Mouse (Mus musculus) MEL (cell line): ENCODE data around the gene Ppfia2. TPM values are rescaled to one million over a fixed set of nuclear protein-coding genes. Genes with fewer than 3 reads are reported as not detected.

Source experiments
- DNase-seq: peaks from one replicate; pipeline ENCODE4 v3.0.0; 2011; ENCODE audit warnings: low read depth, low spot score
- H3K27ac ChIP-seq: 2 replicates; pipeline ENCODE4 v1.5.1; 2012; ENCODE audit warnings: low read depth, mild to moderate bottlenecking, control low read depth, low read length, moderate library complexity; ENCODE audit not compliant: control insufficient read depth
- H3K27me3 ChIP-seq, 2 experiments: fragments of 150-350 bp in 1 of 2; sonication (generic) in 1 of 2; 2 replicates each; pipeline ENCODE4 v1.6.1; 2012; ENCODE audit warnings: low read length in 2 of 2, mild to moderate bottlenecking in 2 of 2, improper control_type of control experiment in 1 of 2, moderate library complexity in 1 of 2; ENCODE audit not compliant: insufficient read depth in 2 of 2, control insufficient read depth in 1 of 2
- H3K36me3 ChIP-seq, 2 experiments: 2 replicates each; pipeline ENCODE4 v1.6.1; 2012 to 2014; ENCODE audit warnings: low read length in 2 of 2, improper control_type of control experiment in 1 of 2, inconsistent platforms in 1 of 2, mild to moderate bottlenecking in 1 of 2; ENCODE audit not compliant: insufficient read depth in 2 of 2, control insufficient read depth in 1 of 2
- H3K4me1 ChIP-seq, 2 experiments: fragments of 150-350 bp in 1 of 2; sonication (generic) in 1 of 2; 2 replicates each; pipeline ENCODE4 v1.6.1; 2012; ENCODE audit warnings: low read length in 2 of 2, improper control_type of control experiment in 1 of 2, mild to moderate bottlenecking in 1 of 2; ENCODE audit not compliant: insufficient read depth in 2 of 2, control insufficient read depth in 1 of 2
- H3K4me3 ChIP-seq, 2 experiments: fragments of 150-350 bp in 1 of 2; sonication (generic) in 1 of 2; 2 replicates each; pipeline ENCODE4 v1.5.1; 2012; ENCODE audit warnings: low read depth in 2 of 2, low read length in 2 of 2, mild to moderate bottlenecking in 2 of 2, moderate library complexity in 2 of 2, control low read depth in 1 of 2, improper control_type of control experiment in 1 of 2; ENCODE audit not compliant: control insufficient read depth in 1 of 2, insufficient read depth in 1 of 2
- H3K79me2 ChIP-seq: 2 replicates; pipeline ENCODE4 v1.6.1; 2012; ENCODE audit warnings: mild to moderate bottlenecking, low read length, moderate library complexity; ENCODE audit not compliant: control insufficient read depth, poor library complexity, insufficient read depth
- H3K9ac ChIP-seq: 2 replicates; pipeline ENCODE4 v1.6.1; 2012; ENCODE audit warnings: low read depth, mild to moderate bottlenecking, control low read depth, low read length, moderate library complexity; ENCODE audit not compliant: control insufficient read depth, poor library complexity, severe bottlenecking
- H3K9me3 ChIP-seq: fragments of 150-350 bp; sonication (generic); replicated peaks from 2 replicates; pipeline ENCODE4 v1.6.1; 2012; ENCODE audit warnings: mild to moderate bottlenecking, low read length, improper control_type of control experiment, moderate library complexity; ENCODE audit not compliant: insufficient read depth
- BHLHE40 ChIP-seq: IDR thresholded peaks from 2 replicates; pipeline ENCODE4 v1.6.1; 2012; ENCODE audit warnings: low read depth, mild to moderate bottlenecking, inconsistent platforms, low read length, improper control_type of control experiment, borderline replicate concordance
- CHD1 ChIP-seq: IDR thresholded peaks from 2 replicates; pipeline ENCODE4 v1.6.1; 2012; ENCODE audit warnings: low read depth, mild to moderate bottlenecking, inconsistent platforms, low read length, improper control_type of control experiment
- CHD2 ChIP-seq: IDR thresholded peaks from 2 replicates; pipeline ENCODE4 v1.6.1; 2011; ENCODE audit warnings: low read length, improper control_type of control experiment
- CTCF ChIP-seq, 3 experiments: IDR thresholded peaks in 2 of 3; conservative IDR thresholded peaks in 1 of 3; 2 replicates each; pipeline ENCODE4 v1.5.1; 2011 to 2012; ENCODE audit warnings: low read length in 3 of 3, low read depth in 2 of 3, mild to moderate bottlenecking in 2 of 3, improper control_type of control experiment in 1 of 3, inconsistent platforms in 1 of 3, mixed read lengths in 1 of 3, moderate library complexity in 1 of 3; ENCODE audit not compliant: control insufficient read depth in 1 of 3, insufficient read depth in 1 of 3, poor library complexity in 1 of 3, severe bottlenecking in 1 of 3
- E2F4 ChIP-seq: IDR thresholded peaks from 2 replicates; pipeline ENCODE4 v1.6.1; 2011; ENCODE audit warnings: low read depth, low read length, improper control_type of control experiment, borderline replicate concordance
- ELF1 ChIP-seq: IDR thresholded peaks from 2 replicates; pipeline ENCODE4 v1.6.1; 2014; ENCODE audit warnings: low read depth, mild to moderate bottlenecking, inconsistent platforms, low read length, improper control_type of control experiment, moderate library complexity
- EP300 ChIP-seq, 2 experiments: IDR thresholded peaks; 2 replicates each; pipeline ENCODE4 v1.6.1; 2011; ENCODE audit warnings: improper control_type of control experiment in 2 of 2, low read length in 2 of 2, low read depth in 1 of 2, mild to moderate bottlenecking in 1 of 2
- ETS1 ChIP-seq: IDR thresholded peaks from 2 replicates; pipeline ENCODE4 v1.6.1; 2012; ENCODE audit warnings: low read depth, mild to moderate bottlenecking, inconsistent platforms, low read length, improper control_type of control experiment, moderate library complexity
- GABPA ChIP-seq: IDR thresholded peaks from 2 replicates; pipeline ENCODE4 v1.6.1; 2012; ENCODE audit warnings: low read depth, mild to moderate bottlenecking, inconsistent platforms, low read length, improper control_type of control experiment, moderate library complexity
- GATA1 ChIP-seq: IDR thresholded peaks from 2 replicates; pipeline ENCODE4 v1.6.1; 2011; ENCODE audit warnings: low read depth, low read length, improper control_type of control experiment
- HCFC1 ChIP-seq: IDR thresholded peaks from 2 replicates; pipeline ENCODE4 v1.6.1; 2012; ENCODE audit warnings: low read depth, mild to moderate bottlenecking, inconsistent platforms, low read length, improper control_type of control experiment, moderate library complexity
- JUND ChIP-seq: IDR thresholded peaks from 2 replicates; pipeline ENCODE4 v1.6.1; 2011; ENCODE audit warnings: low read depth, mild to moderate bottlenecking, improper control_type of control experiment, low read length
- KAT2A ChIP-seq: conservative IDR thresholded peaks from 2 replicates; pipeline ENCODE4 v1.6.1; 2012; ENCODE audit warnings: low read depth, low read length, improper control_type of control experiment, inconsistent platforms
- MAFK ChIP-seq: IDR thresholded peaks from 2 replicates; pipeline ENCODE4 v1.6.1; 2011; ENCODE audit warnings: low read depth, mild to moderate bottlenecking, low read length, improper control_type of control experiment, borderline replicate concordance
- MAX ChIP-seq: IDR thresholded peaks from 2 replicates; pipeline ENCODE4 v1.6.1; 2011; ENCODE audit warnings: low read length, improper control_type of control experiment
- MAZ ChIP-seq: IDR thresholded peaks from 2 replicates; pipeline ENCODE4 v1.6.1; 2012; ENCODE audit warnings: low read depth, mild to moderate bottlenecking, inconsistent platforms, low read length, improper control_type of control experiment
- MXI1 ChIP-seq: IDR thresholded peaks from 2 replicates; pipeline ENCODE4 v1.6.1; 2011; ENCODE audit warnings: mild to moderate bottlenecking, low read depth, low read length, improper control_type of control experiment
- MYB ChIP-seq: IDR thresholded peaks from 2 replicates; pipeline ENCODE4 v1.6.1; 2011; ENCODE audit warnings: mild to moderate bottlenecking, low read depth, low read length, improper control_type of control experiment
- MYC ChIP-seq: IDR thresholded peaks from 2 replicates; pipeline ENCODE4 v1.6.1; 2011; ENCODE audit warnings: low read depth, mild to moderate bottlenecking, low read length, improper control_type of control experiment, moderate library complexity
- NELFE ChIP-seq: IDR thresholded peaks from 2 replicates; pipeline ENCODE4 v1.6.1; 2011; ENCODE audit warnings: low read depth, low read length, improper control_type of control experiment
- NRF1 ChIP-seq: IDR thresholded peaks from 2 replicates; pipeline ENCODE4 v1.6.1; 2014; ENCODE audit warnings: low read depth, mild to moderate bottlenecking, inconsistent platforms, low read length, improper control_type of control experiment, moderate library complexity; ENCODE audit not compliant: poor library complexity, insufficient read depth, severe bottlenecking
- POLR2A ChIP-seq, 2 experiments: IDR thresholded peaks; 2 replicates each; pipeline ENCODE4 v1.6.1; 2011 to 2012; ENCODE audit warnings: low read length in 2 of 2, mild to moderate bottlenecking in 2 of 2, control low read depth in 1 of 2, improper control_type of control experiment in 1 of 2, low read depth in 1 of 2, moderate library complexity in 1 of 2; ENCODE audit not compliant: control insufficient read depth in 1 of 2, insufficient read depth in 1 of 2, poor library complexity in 1 of 2
- POLR2AphosphoS2 ChIP-seq: IDR thresholded peaks from 2 replicates; pipeline ENCODE4 v1.6.1; 2011; ENCODE audit warnings: low read length, improper control_type of control experiment
- POLR2AphosphoS5 ChIP-seq: IDR thresholded peaks from 2 replicates; pipeline ENCODE4 v1.6.1; 2012; ENCODE audit warnings: low read depth, borderline replicate concordance, mild to moderate bottlenecking, inconsistent platforms, low read length, moderate library complexity, mixed read lengths
- RAD21 ChIP-seq: IDR thresholded peaks from 2 replicates; pipeline ENCODE4 v1.6.1; 2011; ENCODE audit warnings: mild to moderate bottlenecking, low read depth, low read length, improper control_type of control experiment
- RCOR1 ChIP-seq: IDR thresholded peaks from 2 replicates; pipeline ENCODE4 v1.6.1; 2012; ENCODE audit warnings: low read depth, mild to moderate bottlenecking, inconsistent platforms, low read length, improper control_type of control experiment
- SIN3A ChIP-seq: IDR thresholded peaks from 2 replicates; pipeline ENCODE4 v1.6.1; 2012; ENCODE audit warnings: low read length, improper control_type of control experiment, inconsistent platforms
- SMC3 ChIP-seq: IDR thresholded peaks from 2 replicates; pipeline ENCODE4 v1.6.1; 2011; ENCODE audit warnings: low read depth, low read length, improper control_type of control experiment
- TAL1 ChIP-seq: IDR thresholded peaks from 2 replicates; pipeline ENCODE4 v1.6.1; 2012; ENCODE audit warnings: mild to moderate bottlenecking, inconsistent platforms, low read length, moderate library complexity, mixed read lengths
- TBP ChIP-seq: IDR thresholded peaks from 2 replicates; pipeline ENCODE4 v1.8.0; 2011; ENCODE audit warnings: low read depth, low read length, improper control_type of control experiment
- TCF12 ChIP-seq: IDR thresholded peaks from 2 replicates; pipeline ENCODE4 v1.6.1; 2014; ENCODE audit warnings: low read depth, mild to moderate bottlenecking, inconsistent platforms, low read length, improper control_type of control experiment, moderate library complexity
- UBTF ChIP-seq: IDR thresholded peaks from 2 replicates; pipeline ENCODE4 v1.6.1; 2012; ENCODE audit warnings: low read depth, mild to moderate bottlenecking, inconsistent platforms, low read length, improper control_type of control experiment, moderate library complexity, borderline replicate concordance; ENCODE audit not compliant: insufficient read depth
- USF1 ChIP-seq: IDR thresholded peaks from 2 replicates; pipeline ENCODE4 v1.6.1; 2014; ENCODE audit warnings: low read depth, mild to moderate bottlenecking, inconsistent platforms, low read length, improper control_type of control experiment, moderate library complexity
- USF2 ChIP-seq, 2 experiments: IDR thresholded peaks; 2 replicates each; pipeline ENCODE4 v1.6.1; 2011 to 2012; ENCODE audit warnings: improper control_type of control experiment in 2 of 2, low read length in 2 of 2, borderline replicate concordance in 1 of 2, inconsistent platforms in 1 of 2, low read depth in 1 of 2, mild to moderate bottlenecking in 1 of 2; ENCODE audit not compliant: insufficient read depth in 1 of 2
- ZC3H11A ChIP-seq: IDR thresholded peaks from 2 replicates; pipeline ENCODE4 v1.6.1; 2012; ENCODE audit warnings: low read depth, mild to moderate bottlenecking, inconsistent platforms, low read length, improper control_type of control experiment
- ZKSCAN1 ChIP-seq: IDR thresholded peaks from 2 replicates; pipeline ENCODE4 v1.6.1; 2012; ENCODE audit warnings: low read depth, mild to moderate bottlenecking, inconsistent platforms, low read length, improper control_type of control experiment, moderate library complexity
- ZMIZ1 ChIP-seq: IDR thresholded peaks from 2 replicates; pipeline ENCODE4 v1.6.1; 2012; ENCODE audit warnings: low read depth, mild to moderate bottlenecking, inconsistent platforms, low read length, improper control_type of control experiment, moderate library complexity
- ZNF384 ChIP-seq: IDR thresholded peaks from 2 replicates; pipeline ENCODE4 v1.6.1; 2012; ENCODE audit warnings: low read depth, mild to moderate bottlenecking, inconsistent platforms, low read length, improper control_type of control experiment
- polyA plus RNA-seq, 2 experiments: library from polyadenylated mRNA; stranded (reverse) in 1 of 2; unstranded in 1 of 2; fragments of >175 nt in 1 of 2; fragments of >200 nt in 1 of 2; gene quantifications; 2 replicates each; pipeline versions ENCODE4 v1.2.1 to v1.2.4; 2012; ENCODE audit warnings: low replicate concordance in 2 of 2, low read depth in 1 of 2; ENCODE audit not compliant: insufficient read length in 2 of 2, insufficient read depth in 1 of 2, missing spikeins in 1 of 2
- total RNA-seq: library from RNA; depleted of rRNA; stranded (reverse); fragments of 300-350 nt; gene quantifications from 2 replicates; pipeline ENCODE4 v1.2.3, GENCODE M21; 2012

Ppfia2 gene
- total and polyA plus RNA-seq, 3 experiments: not detected

DNA sequence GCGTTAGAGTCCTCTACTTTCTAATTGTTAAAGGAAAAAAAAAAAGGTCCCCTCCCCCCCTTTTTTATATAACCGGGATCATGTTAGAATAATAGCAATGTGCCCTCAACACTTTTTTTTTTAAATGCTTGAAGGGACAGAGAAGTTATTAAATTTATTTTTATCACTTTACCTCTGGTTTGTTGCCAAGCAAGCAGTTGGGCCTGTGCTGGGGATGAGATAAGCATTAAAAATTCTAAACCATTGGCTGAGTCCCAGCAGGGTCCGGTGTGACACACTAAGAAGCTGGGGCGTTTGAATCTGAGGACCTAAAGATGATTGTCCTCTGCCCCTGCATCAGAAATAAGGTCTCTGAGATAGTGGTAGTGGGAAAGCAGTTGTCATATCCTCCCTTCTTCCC, 114.9 kb downstream of the Ppfia2 start:
- Histone ChIP-seq H3K79me2 (no peaks in the 10 kb centered on the region), H3K27me3 (no peaks in the 10 kb centered on the region), H3K36me3 (peaks cover 0 to 4% of the 10 kb centered on the region in 2 experiments; a peak in 2 of 4 replicates), H3K27ac (no peak overlapping the region), H3K9ac (no peak overlapping the region), H3K9me3 (no peaks in the 10 kb centered on the region), H3K4me3 (no peak overlapping the region), H3K4me1 (peaks cover 4% of the 10 kb centered on the region in 2 experiments; a peak in 1 of 4 replicates)
- DNase-seq: peak; percentile 75
- TF ChIP-seq CTCF (IDR thresholded peaks at IDR 0.05 in 2 of 3, conservative IDR thresholded peaks at IDR 0.05 in 1 of 3; ENCODE audit: control insufficient read depth in 1 of 3, insufficient read depth in 1 of 3, low read depth in 2 of 3, low read length in 3 of 3, poor library complexity in 1 of 3, severe bottlenecking in 1 of 3) (no peak), USF1 (no peak), JUND (no peak), SIN3A (no peak), BHLHE40 (no peak), MXI1 (no peak), RAD21 (no peak), GATA1 (peak; percentile 80), TAL1 (no peak), ZC3H11A (no peak), UBTF (no peak), TCF12 (peak; percentile 70), ELF1 (no peak), POLR2AphosphoS5 (no peak), KAT2A (no peak), ETS1 (peak; percentile 71), MAX (no peak), EP300 (IDR thresholded peaks at IDR 0.05; ENCODE audit: low read depth in 1 of 2, low read length in 2 of 2) (peak; percentile 76 to 80), MAZ (no peak), MYC (no peak), ZNF384 (peak; percentile 81), ZKSCAN1 (no peak), RCOR1 (peak; percentile 53; the same call in 1 of the 2 replicates), MAFK (no peak), TBP (no peak), ZMIZ1 (no peak), NELFE (no peak), CHD2 (no peak), HCFC1 (no peak), NRF1 (no peak), GABPA (no peak), MYB (peak; percentile 27; the same call in 1 of the 2 replicates), POLR2A (IDR thresholded peaks at IDR 0.05; ENCODE audit: control insufficient read depth in 1 of 2, insufficient read depth in 1 of 2, low read depth in 1 of 2, low read length in 2 of 2, poor library complexity in 1 of 2) (no peak), SMC3 (0 out of 2 replicates have a peak, but pooled peaks have one; percentile 10), E2F4 (no peak), CHD1 (no peak), USF2 (IDR thresholded peaks at IDR 0.05; ENCODE audit: borderline replicate concordance in 1 of 2, insufficient read depth in 1 of 2, low read depth in 1 of 2, low read length in 2 of 2) (no peak), POLR2AphosphoS2 (no peak)
